Mouse (Mus musculus): ENCODE data around the gene Arid5a.

- TF ChIP-seq CTCF (IDR thresholded peaks at IDR 0.05; ENCODE audit: low read depth, low read length) (no peak), POLR2A (IDR thresholded peaks at IDR 0.05; ENCODE audit: insufficient read depth, low read length) (no peak)
These were observed 5.3 kb upstream of the Arid5a start for GRCm38 (mm10) chr1:36302273-36302672.

Data from ES-Bruce4 (cell line).